Mouse (Mus musculus) spleen, adult 18-20 months (tissue): ENCODE data around the gene AI467606.

ENCODE experiments used
- DNase-seq, 2 experiments: peaks; one replicate each; pipeline ENCODE4 v3.0.0; 2022; ENCODE audit warnings: mixed read lengths in 2 of 2

AI467606 gene

DNA sequence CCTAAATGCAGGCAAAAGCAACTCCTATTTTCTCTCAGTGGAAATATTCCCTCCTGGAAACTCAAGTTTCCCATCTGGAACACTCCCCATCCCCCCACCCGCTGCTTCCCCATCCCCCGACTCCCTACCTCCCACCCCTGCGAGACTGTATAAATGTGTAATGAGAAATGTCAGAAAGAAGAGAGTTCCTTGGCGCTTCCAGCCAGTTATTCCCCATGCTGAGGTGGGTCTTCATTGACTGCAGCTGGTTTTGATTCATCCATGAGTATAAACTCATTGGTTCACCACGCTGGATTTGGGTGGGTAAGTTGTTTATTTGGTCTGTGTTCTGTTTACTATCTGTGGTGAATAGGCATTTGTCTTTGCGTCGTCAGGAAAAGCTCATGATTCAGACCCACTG is 5.3 kb downstream of the AI467606 start:
- no peak for DNase-seq

DNA sequence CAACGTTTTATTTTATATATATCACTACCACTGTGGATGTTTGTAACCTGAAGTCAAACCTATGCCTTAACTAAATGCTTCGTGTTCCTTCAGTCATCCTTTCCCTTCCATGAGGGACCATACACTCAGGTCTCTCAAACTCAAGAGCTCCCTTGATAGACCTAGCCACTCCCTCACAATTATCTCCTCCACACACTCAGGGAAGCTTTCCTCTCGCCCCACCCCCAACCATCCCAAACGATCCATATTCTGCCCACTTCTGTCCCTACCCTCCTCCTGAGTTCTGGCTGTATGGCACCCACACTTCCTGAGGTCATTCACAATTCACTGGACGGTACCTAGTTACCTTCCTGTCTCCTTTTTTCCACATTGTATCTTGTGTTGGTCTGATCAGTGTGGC is 7.4 kb downstream of the AI467606 start:
- DNase-seq, result no peak

GRCm38 (mm10) chr7:127098950-127099349 is 7.8 kb downstream of the AI467606 start:
- no peak for DNase-seq

DNA sequence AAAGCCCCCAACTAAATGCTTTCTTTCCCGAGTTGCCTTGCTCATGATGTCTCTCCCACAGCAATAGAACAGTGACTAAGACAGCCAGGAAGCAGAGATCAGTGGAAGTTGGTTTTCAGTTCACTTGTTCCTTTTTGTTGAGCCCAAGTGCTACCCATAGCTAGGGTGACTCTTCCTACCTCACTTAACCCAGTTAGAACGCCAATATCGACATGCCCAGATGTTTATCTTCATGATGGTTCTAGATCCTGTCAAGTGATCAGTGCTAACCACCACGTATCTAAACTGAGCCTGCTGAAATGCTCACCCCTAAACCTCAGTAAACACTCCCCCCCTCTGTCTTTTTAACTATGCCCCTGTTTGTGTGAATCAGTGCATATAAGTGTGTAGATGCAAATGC is 8.4 kb downstream of the AI467606 start:
- DNase-seq, result no peak

DNA sequence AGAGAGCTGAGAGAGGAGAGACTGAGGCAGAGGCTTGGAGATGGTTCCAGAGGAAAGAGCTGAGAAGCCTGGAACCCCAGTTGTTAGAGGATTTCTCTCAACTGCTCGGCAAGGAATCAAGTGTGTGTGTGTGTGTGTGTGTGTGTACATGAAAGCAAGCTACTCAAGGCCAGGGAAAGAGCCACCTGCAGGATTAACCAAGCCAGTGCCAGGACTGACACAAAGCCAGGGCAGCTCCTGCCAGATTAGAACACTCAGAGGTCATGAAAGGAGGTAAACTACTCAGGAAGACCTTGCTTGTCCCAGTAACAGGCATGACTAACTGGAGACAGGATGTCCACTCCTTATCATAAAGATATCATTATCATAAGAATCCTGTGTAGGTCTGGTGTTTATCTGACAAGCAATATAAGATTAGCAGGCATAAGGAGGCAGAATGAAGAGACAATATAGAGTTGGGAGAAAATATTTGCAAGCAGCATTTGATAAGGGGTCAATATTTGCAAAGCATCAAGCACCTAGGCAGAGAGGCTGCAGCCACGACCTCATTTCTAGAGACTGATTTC is 10.4 kb downstream of the AI467606 start:
- DNase-seq, result no peak

GRCm38 (mm10) chr7:127102148-127102547 is 11.0 kb downstream of the AI467606 start:
- DNase-seq, result no peak

GRCm38 (mm10) chr7:127103960-127104359 is 12.8 kb downstream of the AI467606 start:
- DNase-seq, result no peak

DNA sequence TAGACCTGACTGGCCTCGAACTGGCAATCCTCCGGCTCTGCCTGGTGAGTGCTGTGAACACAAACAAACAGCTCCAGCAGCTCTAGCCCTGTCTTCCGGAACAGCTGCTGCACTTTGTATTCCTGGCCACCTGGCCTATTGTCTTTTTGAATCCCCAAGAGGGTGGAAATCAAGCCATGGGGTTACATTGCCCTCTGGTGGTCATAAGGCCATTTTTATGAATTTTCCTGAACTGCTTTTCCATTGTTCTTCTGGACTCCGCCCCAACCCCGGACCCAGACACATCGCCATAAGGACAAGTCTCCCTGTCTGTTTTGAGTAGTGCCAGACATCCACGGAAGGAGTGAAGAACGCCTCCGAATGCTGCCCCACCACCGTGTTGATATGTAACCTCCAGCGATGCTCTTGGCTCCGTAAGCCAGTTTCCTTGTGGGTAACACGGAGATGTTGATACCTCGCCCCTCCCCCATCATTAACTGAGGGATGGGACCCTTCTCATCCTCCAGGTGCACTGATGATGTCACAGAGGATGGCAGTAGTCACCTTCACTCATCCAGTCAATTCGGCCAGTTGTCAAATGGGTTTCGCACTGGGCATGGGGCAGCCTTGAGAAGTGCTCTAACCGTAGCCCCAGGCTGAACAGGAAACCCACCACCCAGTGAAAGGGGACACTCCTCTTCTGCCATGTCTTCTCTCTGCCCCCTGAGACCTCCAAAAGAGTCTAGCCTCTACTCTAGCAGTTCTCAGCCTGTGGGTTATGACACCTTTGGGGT is 13.6 kb downstream of the AI467606 start:
- peak; percentile 39 to 71 for DNase-seq

- no peak for DNase-seq
Observed at GRCm38 (mm10) chr7:127105551-127105950, 14.4 kb downstream of the AI467606 start.

- DNase-seq, result peak; percentile 56 to 70
Observed at GRCm38 (mm10) chr7:127110239-127111007, 19.3 kb downstream of the AI467606 start.

GRCm38 (mm10) chr7:127111461-127111860 is 20.3 kb downstream of the AI467606 start:
- peak; percentile 67 to 81 for DNase-seq

GRCm38 (mm10) chr7:127112251-127112841 is 21.2 kb downstream of the AI467606 start:
- DNase-seq, result no peak

- no peak for DNase-seq
Observed at GRCm38 (mm10) chr7:127112921-127113597, 21.9 kb downstream of the AI467606 start.

DNA sequence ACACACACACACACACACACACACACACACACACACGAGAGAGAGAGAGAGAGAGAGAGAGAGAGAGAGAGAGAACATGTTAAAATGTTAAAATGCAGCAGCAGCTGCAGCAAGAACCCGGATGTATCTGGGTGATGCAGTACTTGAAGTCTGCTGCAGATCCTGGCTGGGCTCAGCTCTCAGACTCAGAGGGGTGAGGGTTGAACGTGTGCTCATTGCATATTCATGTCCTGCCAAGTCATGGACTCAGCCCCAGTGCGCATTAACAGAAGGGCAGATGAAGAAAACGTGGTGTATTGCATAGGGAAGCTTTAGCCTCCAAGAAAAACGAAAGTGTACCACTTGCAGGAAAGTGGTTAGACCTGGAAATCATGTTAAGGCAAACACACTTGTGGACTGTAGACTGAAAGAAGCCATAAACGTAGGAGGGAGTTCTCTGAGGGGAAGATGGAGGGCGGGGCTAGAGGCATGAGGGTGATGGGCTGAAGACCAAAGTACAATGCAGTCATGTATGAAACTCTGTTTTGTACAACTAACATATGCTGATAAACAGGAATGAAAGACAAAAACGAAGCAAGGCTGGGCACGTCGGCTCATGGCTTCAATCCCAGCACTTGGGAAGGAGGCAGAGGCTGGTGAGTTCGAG is 22.6 kb downstream of the AI467606 start:
- DNase-seq, result no peak

GRCm38 (mm10) chr7:127114920-127115319 is 23.8 kb downstream of the AI467606 start:
- no peak for DNase-seq

- DNase-seq, result no peak
Observed at GRCm38 (mm10) chr7:127116331-127116935, 25.3 kb downstream of the AI467606 start.

- no peak for DNase-seq
Observed at GRCm38 (mm10) chr7:127117948-127118347, 26.8 kb downstream of the AI467606 start.

DNA sequence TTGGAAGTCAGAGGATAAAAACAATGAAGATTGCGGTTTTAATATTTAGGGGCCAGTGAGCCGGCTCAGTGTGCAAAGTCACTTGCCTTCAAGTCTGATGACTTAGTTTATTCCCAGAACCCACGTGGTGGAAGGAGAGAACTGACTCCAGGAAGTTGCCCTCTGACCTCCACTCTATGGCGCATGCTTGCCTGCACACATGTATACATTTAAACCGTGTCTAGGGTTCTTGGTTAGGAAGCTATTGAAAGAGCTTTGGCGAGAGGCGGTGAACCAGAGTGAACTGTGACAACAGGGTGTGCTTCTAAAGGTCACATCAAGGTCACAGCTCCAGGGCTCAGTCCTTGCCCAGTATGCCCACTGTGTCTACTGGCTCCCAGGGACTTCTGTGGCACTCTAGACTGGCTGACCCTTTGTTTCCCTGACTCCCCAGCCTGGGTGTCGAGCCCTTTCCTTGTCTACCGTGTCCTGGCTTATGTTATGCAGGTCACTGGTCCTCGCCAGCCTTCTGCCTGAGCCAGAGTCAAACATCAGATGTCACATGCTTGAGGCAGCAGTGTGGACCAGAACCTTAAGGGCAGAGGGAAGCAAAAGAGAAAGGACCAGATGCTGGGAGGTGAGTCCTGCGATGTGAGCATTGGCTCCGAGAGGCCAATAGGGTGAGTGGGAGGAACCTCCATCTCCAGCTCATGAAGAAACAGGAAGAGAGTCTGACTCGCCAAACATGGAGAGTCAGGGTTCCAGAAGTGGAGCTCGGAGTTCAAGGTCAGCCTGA is 27.7 kb downstream of the AI467606 start:
- DNase-seq, result no peak

GRCm38 (mm10) chr7:127121061-127121910 is 30.1 kb downstream of the AI467606 start:
- DNase-seq, result no peak

DNA sequence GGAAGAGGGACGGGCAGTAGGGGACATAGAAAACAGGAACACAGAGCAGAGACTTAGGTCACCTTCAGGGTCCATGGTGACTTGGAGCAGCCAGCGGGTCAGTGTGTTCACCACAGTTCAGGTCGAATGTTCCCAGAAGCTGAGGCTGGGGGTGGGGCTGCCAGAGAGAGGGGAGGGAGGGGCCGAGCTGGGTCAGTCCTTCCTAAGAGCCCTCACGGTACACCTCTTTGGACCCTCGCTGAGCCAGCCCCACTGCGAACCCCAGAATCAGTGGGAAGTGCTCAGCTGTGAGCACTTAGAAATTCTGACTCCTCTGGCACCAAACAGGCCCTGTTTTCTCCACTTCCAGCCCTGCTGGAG is 30.7 kb downstream of the AI467606 start, which contains the start of gene Qprt:
Gene Qprt (minus strand): TSS at position 316 of the 360 bp plus-strand sequence.
- no peak for DNase-seq
